Mouse (Mus musculus) hindlimb bud, embryonic 11.5 days (tissue): Measurements from ENCODE around the gene Nbeal2.

ENCODE experiments used
- DNase-seq: peaks from one replicate; pipeline ENCODE4 v3.0.0-alpha.2; 2012; ENCODE audit warnings: low read depth, low spot score; ENCODE audit errors: extremely low spot score

Nbeal2 gene

DNA sequence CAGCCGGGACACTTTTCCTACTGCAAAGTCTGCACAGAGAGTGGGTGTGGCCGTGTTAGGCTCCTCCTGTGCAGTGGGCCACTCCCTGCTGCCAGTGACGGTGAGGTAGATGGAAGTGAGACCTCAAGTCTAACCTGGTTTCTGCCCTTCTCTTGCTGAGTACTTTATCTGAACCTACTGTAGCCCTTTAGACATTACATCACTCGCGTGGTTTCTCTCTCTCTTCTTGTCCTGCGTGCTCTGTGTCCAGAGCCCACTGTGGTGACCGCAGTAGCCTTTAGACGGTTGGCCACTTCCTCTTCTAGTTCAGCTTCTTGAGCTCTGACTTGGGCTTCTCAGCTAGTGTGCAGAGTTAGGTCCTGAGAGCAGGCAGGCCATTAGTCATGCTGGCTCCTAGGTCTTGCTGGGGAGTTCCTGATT, 22.5 kb upstream of the Nbeal2 start:
- DNase-seq: no peak

DNA sequence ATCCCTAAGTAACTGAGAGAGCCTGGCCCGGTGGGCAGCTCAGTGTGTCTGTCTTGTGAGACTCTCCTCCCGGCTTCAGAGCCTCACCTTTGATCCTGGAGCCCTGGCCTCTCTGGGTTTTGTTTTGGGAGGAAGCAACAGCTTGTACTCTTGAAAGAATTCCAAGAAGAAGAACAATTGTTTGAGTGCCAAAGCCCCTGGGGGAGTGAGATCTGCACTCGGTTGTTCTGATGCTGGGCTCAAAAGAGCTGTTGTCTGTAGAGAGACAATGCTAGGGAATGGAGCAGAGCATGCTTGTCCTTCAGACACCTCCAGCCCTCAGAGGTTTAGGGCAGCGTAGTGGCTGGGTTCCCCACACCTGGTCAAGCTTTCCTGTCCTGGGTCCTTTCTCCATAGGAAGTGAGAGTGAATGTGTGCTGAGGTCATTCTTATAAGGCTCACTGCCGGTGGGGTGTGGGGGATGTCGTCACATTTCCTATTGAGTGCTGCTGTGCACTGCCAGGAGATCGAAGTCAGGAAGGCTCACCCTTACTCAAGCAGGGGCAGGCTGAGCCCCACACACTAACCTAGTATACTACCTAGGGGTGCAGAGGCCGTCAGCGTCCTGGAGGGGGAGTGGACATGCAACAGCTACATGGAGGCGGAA, 19.3 kb upstream of the Nbeal2 start:
- no peak for DNase-seq

DNA sequence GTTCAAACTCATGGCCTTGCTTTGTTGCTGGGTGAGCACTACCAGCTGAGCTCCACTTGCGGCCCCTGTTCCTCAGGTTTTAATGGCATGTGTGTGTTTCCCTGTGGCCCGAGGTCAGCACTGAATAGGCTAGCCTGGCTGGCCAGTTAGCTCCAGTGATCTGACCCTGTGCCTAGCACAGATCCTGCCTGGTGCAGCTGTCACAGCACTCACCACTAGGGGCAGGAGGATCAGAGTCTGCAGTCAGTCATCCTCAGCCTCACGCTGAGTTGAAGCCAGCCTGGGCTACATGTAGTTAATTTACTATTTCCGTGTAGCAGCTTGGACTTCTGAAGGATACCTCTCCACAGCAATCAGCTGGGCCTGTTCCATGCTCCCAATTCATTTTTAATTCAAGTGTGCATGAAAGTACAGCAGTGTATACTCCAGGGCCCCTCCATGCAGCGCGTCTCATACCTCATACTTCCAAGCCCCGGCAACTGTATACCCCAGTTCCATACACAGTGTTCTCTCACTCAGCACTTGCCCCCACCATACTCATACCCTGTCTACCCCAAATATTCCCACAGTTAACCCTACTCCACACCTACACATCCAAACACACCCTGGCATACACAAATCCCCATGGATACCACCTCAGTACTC, 18.6 kb upstream of the Nbeal2 start:
- DNase-seq: no peak

DNA sequence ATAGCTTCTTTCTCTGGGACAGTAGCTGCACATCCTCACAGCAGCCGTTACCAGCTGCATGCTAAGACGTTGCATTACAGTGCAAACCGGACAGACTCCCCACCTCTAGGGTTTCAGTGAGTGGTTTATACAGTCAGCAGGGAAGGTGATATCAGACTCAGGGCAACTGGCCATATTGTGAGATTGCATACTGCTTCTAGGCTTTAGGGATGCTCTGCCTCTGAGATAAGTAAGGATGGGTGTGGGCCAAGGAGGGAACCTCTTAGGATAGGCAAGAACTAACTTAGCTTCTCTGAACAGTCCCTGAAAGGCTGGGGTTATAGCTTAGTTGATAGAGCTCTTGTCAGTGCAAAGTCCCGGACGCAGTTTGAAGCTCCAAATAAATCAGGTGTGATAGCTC, 15.8 kb upstream of the Nbeal2 start:
- no peak for DNase-seq

DNA sequence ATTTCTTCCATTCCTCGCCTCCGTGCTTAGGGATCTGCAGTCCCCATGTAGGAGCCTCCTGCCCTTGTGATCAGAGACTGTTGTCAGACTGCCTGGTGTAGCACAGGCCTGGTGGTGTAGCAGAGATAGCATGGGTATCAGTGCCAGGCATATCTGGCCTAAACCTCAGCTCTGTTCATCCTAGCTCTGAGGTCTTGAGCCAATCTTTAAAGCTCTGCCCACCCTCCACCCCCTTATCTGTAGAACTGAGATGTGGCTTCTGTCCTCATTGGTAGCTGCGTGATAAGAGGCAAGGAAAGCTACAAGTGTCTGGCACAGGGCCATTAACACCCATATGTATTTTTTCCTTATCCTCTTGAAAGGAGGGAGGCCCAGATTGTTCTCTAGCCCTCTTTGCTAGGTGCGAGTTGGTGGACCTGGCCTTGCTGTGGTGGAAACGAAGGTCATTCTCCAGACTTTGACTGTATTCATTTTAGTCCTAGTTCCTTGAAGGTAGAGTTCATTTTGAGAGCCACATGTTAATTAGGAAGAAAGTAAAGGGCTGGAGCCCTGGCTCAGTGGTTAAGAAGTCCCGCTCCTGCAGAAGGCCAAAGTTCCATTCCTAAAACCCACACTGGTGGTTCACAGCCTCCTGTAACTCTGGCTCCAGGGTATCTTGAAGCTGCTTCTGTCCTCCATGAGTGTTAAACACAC, 14.8 kb upstream of the Nbeal2 start:
- no peak for DNase-seq

DNA sequence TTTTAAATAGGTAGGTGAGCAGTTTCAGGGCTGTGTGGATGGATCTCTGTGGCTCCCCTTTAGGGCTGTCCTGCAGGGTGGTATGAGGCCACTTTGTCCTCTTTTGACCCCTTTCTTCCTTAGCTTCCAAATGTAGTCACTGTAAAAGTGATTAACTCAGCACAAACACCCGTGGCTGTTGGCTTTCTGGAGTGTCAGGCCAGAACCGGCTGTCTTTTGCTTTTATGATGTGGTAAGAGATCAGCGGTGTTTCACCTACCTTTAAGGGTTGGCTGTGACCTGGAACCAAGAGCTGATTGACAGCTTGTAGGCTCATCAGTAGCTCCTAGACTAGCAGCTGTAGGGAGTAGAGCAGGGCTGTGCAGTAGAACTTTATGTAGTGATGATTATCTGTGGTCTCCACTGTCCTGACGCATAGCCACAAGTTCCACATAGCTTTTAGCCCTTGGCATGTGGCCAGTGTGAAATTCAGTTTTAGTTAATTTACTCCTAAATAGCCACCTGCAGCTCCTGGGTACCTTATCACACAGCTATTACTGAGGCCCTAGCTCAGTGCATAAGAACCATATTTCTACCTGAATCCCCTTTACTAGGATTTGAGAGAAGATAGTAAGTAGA, 13.4 kb upstream of the Nbeal2 start:
- no peak for DNase-seq

DNA sequence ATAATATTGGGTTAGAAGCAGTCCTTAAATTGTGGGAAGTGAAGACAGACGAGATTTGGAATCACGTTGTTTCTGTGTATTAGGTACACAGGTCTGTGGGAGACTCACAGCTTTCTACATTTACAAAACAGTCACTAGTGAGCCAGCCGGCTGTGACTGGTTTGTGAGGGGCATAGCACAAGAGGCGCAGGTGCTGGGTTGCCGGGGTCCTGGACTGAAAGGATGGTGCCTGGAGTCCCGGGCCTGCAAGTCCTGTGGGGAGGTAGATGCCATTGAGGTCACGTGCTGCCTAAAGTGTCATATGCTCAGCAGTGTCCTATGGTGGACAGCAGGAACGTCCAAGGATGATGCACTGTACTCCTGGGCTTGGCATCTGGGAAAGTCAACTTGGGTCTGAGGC, 12.4 kb upstream of the Nbeal2 start:
- no peak for DNase-seq

DNA sequence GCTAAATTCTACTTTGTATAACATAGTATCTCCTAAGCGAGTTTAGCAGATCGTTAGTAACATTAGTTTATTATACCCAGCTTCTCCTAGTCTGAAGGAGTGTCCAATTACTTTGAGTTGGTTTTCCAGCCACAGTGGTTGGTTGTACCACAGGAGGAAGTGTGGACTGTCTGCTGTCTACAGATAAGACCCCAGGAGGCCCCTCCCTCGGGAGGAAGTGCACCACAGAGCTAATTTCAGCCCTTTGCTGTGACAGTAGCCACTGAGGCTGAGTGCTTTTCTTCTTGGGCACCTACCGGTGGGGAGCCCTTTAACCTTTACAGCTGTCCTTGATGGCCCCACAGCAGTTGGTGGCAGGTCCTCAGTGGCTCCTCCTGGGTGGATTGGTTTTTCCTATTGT, 12.0 kb upstream of the Nbeal2 start:
- DNase-seq: no peak

DNA sequence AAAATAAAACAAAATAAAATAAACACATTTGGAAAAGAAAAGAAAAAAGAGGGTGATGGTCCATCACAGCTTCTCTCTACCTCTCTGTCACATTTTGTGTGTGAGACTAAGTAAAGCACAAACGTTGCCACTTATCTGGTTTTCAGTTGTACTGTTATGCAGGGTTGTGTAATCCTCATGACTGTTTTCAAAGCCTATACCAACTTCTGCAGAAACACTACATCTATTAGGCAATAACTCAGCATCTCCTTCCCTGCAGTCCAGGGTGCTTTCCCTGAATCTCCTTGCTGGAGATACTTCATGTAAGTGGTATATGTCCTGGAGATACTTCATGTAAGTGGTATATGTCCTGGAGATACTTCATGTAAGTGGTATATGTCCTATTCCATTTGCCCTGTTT, 8.9 kb upstream of the Nbeal2 start:
- DNase-seq: no peak

DNA sequence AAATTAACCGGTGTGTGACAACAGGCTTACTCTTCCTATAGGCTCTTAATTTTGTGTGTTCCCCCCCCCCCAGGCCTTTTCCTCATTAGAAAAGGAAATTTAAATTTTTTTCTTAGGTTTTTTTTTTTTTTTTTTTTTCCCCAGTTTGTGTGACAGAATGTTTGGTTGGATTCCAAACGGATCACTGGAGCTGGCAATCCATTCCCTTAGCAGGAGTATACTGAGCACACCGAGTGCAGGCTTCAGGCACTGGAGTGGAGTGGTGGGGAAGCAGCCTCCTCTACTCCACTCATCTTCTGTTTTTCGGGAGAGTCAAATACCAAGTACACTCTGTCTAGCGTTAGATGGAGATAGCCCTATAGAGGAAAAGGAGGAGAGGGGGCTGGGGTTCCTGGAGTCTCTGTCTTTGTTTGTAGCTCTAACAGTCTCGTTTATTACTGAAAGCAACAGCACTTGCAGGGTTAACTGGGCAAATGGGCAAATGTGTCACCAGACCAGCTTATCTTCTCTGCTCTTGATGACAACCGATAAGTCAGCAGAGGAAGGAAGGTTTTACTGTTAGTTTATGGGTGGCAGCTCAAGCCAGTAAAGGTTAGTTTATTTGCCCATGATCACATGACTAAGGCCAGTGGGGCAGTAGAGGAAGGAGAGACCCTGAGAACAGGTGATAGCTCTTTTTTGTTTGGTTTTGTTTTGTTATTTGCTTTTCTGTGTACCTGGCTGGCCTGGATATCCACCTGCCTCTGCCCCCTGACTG, 7.1 kb upstream of the Nbeal2 start:
- DNase-seq: no peak

DNA sequence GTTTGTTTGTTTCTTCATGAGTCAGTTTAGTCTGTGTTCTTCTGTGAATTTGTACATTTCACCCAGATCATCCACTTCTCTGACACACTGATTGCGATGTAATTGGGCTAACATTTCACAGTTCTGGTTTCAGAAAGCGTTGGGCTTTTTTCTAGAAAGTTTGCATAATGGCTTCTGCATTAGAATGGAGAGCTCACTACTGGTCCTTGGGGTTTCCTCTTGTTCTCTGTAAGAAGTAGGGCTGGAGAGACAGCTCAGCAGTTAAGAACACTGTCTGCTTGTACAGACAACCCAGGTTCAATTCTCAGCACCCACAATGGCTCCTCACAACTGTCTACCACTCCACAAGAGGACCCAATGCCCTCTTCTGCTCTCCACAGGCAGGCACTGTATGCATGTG, 6.2 kb upstream of the Nbeal2 start:
- DNase-seq: no peak

DNA sequence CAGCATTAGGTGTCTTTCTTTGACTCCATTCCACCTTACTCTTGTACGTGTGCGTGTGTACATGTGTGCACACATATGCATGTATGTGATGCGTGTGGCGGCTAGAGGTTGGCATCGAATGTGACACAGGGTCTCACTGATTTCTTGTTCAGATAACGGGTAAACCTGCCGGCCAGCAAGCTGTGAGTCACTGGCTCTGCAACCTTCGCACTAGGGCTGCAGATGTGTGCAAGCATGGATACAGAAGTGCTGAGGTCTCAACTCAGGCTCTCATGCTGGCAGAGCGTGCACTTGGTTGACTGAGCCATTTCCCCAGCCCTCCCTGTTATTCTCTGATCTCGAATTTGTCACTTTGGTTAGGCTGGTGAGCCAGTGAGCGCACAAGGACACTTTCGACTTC, 5.6 kb upstream of the Nbeal2 start:
- DNase-seq: no peak

DNA sequence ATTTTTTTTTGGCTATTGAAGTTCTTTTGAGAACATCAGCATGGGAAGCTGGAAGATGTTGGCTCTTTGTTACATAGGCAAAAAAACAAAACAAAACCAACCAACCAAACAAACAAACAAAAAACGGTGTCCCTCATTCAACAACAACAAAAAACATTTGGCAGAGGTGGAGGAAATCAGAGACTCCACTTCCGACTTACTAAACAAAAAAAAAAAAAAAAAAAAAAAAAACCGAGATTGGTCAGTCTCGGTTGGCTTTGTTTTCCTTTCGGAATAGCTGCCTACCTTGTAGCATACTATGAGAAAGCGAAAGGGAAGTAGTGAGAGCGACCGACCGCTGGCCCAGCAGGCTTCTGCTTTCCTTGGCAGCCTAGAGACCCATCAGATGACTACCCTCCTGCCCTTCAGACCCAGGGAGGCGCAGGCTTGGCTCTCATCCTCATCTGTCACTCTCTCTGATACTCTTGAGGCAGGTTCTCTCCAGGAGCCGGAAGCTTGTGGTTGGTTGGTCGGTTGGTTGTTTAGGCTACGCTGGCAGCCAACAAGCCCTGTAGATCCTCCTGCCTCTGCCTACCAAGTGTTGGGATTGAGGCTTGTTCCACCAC, 3.6 kb upstream of the Nbeal2 start:
- DNase-seq: no peak

DNA sequence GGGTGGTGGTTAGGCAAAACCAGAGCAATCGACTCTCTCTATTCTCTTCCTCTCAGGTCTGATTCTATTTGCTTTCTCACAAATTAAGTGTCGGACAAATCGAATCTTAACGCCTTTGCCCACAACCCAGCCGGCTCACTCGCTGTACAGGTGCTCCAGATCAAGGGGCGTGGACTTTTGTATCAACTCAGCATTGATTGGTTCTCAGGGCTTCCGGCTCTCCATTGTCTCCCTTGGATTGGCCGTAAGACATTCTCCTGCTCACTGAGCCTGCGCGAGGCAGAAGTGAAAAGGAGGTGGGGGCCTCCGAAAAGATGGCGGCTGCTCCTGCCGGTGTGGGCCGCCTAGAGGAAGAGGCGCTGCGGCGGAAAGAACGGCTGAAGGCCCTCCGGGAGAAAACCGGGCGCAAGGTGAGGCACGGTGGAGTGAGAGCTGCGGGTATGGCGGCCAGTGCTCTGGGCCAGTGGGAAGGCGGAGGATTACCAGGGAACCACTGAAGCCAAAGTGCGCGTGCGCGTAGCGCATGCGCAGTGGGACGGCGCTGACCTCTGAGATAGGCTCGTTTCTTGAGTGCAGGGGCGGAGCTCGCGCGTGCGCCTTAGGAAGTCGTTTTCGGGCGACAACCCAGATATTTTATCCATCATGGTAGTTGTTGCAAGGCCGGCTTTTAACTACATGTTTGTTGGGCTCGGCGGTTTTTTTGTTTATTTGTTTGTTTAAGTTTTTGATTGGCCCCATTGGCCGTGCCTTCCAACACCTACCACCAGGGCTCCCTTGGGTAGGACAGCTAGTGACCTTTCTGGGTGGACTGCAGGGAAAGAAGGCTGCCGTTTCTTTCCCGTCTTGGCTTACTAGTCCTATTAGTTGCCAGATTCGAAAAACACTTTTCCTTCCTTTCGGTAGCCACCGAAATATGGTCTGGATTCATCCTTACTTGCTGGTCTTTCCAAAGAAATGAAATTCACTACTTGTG, 2.6 kb upstream of the Nbeal2 start, which contains the start of gene Ccdc12:
TSS of gene Ccdc12 (plus strand) at position 255 of the 973 bp plus-strand sequence.
- DNase-seq: peak; percentile 95

DNA sequence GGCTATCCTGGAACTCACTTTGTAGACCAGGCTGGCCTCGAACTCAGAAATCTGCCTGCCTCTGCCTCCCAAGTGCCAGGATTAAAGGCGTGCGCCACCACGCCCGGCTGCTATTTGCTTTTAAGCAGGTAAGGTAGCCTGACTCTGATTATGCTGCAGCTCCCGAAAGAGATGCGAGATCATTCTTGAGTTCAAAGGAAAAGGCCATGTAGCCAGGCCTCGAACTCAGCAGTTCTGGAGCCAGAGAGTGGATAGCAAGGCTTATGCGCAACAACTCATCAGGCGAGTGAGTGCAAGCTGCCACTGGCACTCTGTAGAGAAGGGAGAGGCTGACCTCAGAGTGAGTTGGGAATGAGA, 1.7 kb upstream of the Nbeal2 start:
- no peak for DNase-seq

DNA sequence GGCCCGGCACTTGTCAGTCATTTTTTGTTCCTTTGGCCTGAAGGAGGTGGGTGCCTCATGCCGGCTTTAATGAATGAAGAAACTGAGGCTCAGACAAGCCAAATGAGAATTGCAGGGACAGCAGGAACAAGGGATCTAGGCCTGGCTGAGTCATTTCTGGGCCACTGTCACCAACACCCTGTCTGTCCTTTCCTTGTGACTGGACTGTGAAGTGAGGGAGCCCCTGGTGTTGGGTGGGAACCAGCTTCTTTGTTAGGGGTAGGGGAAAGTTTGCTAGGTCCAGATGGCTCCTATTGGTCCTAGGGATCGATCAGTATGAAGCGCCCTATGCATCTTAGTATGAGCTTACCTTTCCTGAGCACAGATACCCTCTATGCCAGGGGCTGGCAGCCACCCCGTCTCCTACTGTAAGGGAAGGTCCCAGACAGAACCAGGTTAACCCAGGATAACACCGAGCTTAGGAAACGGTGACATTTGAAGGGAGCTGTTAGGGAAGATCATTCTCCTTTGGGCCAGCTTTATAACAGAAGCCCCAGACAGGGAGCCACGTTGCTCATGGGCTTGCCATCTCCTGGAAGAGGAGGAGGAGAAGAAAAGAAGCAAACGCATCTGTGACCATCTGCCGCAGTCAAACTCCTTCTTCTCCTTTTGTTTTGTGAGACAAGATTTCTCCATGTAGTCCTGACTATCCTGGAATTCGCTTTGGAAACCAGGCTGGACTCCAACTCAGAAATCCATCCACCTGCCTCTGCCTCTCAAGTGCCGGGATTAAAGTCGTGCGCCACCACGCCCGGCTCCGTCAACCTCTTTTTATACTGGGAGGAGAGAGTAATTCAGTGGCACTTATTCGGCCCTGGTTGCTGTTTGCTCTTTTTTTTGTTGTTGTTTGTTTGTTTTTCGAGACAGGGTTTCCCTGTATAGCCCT, 1.0 kb upstream of the Nbeal2 start:
- no peak for DNase-seq

DNA sequence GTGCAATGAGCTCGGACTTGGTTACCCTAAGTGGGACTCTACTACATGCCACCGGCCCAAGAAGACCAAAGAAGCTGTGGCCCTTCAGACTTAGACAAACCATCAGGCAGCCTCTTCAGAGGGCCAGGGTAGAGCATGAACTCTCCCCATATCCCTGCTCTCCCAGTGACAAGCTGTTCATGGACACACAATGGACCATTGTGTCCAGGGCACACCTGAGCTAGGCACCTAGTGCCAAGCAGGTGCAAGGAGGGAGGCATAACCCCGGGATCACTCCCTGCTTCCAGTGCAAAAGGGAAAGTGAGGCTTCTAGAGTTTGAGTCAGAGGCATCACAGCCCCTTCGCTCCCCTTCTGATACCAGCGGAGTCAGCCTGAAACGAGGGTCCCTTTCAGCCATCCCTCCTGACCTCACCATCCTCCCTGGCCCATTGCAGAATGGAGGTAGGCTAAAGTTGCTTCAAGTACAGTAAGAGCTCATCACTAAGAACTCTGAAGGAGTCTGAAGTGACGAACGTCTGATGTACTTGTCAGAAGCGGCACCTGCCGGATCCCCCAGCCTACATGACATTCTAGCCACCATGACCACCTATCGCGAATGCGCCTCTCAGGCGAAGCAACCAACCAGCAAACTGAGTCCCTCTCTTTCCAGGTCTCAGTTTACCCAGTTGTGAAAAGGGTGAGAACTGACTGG, 852 bp downstream of the Nbeal2 start:
- no peak for DNase-seq
